Mouse (Mus musculus) CH12F3 (cell line): ENCODE data around the gene Myo9a.
"Not testable (repeated sequence)": the region's sequence is repeated elsewhere in the genome, so short reads cannot be mapped to it uniquely, and the experiment has no call there.

Source experiments
- in situ Hi-C: fragments of 300-500 bp; cut with MboI; formaldehyde crosslinking; loops from 2 replicates; pipeline ENCODE4 v1.14.3; 2020; ENCODE audit warnings: low sequenced_read_pairs

Gene Myo9a

DNA sequence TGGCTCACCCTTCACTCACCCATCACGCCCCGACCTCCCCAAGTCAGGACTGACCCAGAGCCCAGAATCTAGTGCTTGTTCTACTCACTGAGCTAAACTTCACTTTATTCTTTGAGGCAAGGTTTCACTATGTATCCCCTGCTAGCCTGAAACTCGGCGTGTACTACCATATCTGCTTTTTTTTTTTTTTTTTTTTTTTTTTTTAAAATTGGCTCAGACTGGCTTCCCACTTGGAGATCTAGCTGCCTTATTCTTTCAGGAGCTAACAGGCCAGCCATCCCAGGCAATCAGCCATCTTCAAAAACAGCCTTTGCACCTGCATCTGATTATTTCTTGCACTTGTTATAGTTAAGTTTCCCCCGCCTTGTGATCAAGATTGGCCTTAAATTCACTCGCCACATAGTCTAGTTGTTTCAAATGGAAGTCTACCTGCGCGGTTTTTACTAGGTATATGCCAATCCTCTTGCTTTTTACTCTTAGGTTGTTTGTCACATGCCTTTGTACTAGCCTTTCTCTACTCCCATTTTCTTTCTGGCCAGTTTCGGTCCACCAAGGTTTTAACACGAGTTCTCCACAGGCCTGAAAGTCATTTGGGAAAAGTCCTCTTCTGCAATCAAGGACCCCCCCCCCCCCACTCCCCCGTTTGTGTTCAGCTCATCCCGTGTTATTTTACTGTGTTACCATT lies 973 bp upstream of the Myo9a start:
- in situ Hi-C loops, result no loop called here

DNA sequence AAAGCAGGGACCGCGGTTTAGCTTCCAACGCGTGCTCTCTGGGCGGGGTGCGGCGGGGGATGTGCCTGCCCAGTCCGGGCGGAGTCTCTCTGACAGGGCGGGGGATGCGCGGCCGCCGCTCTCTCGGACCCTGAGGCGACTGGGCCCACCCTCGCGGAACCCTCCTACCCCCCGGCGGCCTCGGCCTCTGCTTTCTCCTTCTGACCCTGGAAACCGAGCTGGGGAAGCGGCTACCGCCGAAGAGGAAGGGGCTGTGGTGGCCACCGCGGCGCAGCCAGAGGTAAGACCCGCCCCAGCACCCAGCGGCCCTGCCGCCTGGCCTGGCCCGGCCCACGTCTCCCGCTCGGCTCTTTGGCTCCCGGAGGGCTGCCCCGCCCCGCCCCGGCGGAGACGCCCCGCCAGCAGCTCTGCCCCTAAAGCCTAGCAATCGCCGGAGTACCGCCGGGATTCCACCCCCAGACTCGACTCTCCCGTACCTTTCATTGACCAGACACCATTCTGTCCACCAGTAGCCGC lies 428 bp downstream of the Myo9a start:
- in situ Hi-C loops, result no loop called here

DNA sequence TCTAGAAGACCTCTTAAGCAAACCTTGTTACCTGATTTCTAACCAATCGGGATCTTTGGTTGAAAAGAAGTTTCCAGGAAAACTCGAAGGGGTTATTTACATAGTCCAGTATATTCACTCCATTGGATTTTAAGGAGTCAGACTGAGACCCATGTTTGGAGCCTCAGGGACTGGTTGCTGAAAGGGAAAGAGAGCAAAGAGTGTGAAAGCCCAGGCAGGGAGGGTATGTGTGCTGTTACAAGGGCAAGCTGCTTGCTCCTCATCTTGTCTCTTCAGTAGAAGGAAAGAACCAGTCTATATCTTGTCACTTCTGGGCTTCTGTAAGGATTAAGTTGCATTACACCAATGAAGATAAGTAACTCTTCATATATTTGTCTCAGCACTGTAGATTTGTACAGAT lies 1.3 kb downstream of the Myo9a start:
- in situ Hi-C loops, result no loop called here

DNA sequence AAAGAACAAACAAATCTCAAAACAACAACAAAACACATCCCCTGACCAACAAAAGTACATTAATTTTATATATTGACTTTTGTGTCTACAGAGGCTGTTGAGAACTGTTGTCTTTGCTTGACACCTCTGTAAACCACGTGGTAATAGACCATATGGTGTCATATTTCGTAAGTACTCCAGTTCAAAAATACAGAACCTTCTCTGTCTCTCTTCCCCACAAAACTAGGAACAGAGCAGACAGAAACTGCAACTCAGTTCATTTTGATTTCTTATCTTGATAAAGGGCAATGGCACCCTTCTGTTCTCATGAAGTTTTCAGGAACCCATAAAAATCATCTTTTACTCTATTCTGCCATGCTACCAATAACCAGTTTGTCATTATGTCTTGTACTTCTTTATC lies 4.5 kb downstream of the Myo9a start:
- in situ Hi-C loops, result no loop called here

DNA sequence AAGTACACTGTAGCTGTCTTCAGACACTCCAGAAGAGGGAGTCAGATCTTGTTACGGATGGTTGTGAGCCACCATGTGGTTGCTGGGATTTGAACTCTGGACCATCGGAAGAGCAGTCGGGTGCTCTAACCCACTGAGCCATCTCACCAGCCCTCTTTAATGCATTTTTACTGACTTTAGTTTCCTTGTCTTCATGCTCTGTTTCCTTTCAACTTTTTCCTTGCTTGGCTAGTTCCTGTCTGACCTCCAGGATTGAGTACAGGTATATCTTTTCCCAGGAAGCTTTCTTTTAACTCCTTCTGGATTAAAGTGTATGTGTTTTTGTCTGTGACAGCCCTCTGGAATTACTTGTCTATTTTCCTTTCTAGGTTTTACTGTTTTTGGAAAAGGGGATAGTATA lies 6.3 kb downstream of the Myo9a start:
- in situ Hi-C loops, result not testable (repeated sequence)

DNA sequence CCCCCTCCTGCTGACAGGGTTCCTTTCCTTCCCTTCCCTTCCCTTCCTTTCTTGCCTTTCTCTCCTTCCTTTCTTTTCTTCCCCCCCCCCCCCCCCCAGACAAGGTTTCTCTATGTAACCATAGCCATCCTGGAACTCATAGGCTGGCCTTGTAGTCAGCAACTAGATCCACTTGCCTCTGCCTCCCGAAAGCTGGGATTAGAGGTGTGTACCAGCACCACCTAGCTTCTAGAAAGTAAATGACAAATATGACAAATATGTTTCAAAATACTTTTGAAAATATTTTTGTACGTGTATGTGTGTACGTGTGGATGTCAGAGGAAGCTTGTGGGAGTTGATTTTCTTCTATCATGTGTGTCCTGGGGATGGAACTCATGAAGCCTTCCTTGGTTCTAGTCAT lies 9.8 kb downstream of the Myo9a start:
- in situ Hi-C loops, result no loop called here

DNA sequence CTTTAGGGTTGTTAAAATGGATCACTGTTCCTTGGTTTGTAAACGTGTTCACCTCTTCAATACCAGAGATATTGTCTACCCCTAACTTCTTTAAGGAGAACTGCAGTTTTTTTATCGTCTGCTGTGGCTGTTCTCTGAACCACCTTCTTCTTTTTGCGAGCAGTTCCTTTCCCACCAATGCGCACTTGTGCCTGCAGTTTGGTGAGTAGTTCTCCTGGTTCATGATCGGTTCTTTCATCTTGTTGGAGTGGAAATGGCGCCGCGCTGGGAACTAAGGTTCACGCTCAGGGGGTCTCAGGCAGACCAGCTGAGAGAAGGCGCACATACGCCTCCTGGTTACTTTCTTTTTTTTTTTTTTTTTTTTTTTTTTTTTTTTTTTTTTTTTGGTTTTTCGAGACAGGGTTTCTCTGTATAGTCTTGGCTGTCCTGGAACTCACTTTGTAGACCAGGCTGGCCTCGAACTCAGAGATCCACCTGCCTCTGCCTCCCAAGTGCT lies 16.3 kb downstream of the Myo9a start:
- in situ Hi-C loops, result not testable (repeated sequence)

DNA sequence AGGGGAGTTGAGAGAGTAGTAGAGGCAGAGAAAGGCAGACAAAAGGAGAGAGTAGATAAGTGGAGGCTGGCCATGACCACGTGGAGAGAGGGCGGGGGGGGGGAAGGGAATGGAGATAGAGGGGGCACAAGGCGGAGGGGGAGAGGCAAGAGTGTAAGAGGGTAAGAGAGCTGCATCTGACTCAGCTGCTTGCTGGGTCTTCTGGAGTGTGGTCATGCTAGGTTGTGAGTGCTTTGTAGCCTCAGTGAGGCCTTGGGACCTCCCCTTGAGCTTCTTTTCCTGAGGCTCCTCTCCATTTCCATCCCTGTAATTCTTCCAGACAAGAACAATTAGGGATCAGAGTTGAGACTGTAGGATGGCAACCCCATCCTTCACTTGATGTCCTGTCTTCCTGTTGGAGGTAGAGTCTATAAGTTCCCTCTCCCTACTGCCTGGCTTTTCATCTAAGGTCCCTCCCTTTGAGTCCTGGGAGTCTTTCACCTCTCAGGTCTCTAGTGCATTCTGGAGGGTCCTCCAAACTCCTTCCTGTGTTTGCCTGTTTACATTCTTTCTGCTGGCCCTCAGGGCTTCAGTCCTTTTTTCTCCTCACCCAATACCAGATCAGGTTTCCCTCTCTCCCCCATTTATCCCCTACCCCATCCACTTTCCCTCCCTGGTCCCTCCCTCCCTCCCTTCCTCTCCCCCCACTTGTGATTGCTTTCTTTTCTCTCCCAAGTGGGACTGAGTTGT lies 55.5 kb downstream of the Myo9a start:
- in situ Hi-C loops, result not testable (repeated sequence)

DNA sequence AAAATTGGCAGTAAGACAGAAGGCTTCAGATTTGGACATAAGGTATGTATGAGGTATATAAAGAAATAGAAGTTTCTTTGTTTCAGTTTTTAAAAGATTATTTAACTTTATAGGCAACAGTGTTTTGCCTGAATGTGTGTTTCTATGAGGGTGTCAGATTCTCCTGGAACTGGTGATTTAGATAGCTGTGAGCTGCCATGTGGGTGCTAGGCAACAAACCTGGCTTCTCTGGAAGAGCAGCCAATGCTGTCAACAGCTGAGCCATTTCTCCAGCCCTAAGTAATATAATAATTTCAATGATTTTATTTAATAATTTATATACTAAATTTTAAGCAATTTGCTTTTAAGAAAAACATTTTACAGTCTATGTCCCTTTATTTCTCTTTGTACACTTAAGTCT lies 133.9 kb downstream of the Myo9a start:
- in situ Hi-C loops, result no loop called here

DNA sequence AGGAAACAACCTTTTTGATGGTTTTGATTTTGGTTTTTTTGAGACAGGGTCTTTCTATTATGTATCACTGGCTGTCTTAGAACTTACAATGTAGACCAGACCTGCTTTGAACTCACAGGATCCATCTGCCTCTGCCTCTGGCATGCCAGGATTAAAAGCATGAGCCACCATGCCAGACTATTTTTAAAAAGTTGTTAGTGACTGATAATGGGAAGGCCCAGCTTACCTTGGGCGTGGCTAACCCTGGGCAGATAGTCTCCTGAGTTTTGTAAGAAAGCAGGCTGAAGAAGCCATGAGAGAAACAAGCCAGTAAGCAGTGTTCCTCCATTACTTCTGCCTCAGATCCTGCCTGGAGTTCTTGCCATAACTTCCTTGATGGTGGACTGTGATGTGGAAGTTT lies 152.7 kb downstream of the Myo9a start:
- in situ Hi-C loops, result no loop called here

DNA sequence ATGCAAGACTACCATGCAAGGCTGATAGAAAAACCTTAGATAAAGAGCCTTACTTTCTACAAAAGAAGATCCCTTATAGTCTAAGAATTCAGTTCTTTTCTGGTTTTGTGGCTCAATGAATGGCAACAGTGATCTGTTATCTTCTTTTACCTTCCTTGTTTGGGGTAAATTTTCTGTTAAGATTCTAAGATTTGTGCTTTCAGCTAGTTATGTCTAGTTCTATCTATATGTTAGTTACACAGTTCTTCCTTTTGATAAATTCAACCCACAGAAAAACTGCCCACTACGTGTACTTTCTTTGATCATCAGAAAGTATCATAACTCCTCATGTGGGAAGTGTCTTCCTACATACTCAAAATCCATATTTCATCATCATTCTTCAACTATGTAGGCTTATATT lies 164.1 kb downstream of the Myo9a start:
- in situ Hi-C loops, result no loop called here

DNA sequence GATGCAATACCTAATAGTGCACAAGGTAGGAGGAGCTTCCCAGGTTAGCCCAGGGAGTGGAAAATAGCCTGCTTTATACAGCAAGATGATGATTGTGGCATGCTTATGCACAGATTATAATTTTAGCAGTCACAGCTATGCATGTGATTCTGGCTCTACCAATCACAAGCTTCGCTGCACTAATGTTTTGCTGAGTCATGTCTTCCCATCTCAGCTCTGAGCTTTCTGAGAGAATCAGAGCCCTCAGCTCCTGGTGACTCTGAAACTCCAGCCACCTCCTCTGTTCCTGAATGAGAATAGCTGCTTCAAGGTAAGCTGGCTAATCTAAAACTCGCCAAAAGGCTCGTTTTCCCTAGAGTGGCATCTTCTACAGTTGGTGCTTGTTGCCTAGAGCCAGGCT lies 179.6 kb downstream of the Myo9a start:
- in situ Hi-C loops, result no loop called here

DNA sequence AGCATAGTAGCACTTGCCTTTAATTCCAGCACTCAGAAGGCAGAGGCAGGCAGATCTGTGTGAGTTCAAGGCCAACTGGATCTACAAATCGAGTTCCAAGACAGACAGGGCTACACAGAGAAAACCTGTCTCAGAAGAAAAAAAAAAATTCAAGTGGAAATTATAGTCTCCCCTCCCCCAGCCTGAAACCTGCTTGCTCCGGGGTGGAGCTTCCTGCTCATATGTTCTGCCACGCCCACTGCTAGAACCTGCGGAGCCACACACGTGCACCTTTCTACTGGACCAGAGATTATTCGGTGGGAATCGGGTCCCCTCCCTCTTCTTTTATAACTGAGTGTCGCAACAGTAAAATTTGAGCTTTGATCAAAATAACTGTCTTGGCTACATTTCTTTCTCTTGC lies 185.2 kb downstream of the Myo9a start:
- in situ Hi-C loops, result not testable (repeated sequence)

DNA sequence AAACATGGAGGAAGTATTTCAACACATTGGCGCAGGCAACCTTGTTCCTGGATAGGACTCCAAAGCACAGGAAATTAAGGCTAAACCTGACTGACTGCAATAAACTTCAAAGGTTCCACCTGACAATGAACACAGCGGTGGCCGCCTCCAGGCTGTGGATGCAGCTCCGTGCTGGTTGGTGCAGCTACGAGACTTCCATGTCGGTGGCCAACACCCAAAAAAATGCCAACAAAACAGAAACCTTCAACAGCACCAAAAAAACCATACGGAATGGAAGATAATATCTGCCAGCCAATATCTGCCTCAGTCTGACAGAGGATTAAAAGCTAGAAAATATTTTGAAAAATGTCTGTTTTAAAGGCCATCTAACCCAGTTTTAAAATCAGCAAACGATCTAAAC lies 187.8 kb downstream of the Myo9a start:
- in situ Hi-C loops, result no loop called here

DNA sequence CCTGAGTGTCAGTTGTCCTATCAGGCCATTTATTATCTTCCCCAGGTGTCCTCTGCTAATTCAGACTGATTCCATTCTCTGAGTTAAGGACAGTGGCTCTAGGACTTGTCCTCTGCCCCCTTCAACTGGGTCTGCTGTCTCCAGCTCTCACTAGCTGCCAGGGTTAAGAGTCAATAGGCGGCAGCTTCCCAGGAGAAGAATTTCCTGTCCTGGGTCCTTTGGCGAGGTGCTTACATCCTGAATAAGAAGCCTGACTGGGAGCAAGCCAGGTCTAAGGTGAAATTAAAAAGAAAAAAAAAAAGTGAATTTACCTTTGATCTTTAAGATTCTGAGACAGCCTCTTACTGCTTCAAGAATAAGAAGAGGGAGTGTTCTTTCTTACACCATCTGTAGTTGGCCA lies 189.0 kb downstream of the Myo9a start:
- in situ Hi-C loops, result no loop called here

DNA sequence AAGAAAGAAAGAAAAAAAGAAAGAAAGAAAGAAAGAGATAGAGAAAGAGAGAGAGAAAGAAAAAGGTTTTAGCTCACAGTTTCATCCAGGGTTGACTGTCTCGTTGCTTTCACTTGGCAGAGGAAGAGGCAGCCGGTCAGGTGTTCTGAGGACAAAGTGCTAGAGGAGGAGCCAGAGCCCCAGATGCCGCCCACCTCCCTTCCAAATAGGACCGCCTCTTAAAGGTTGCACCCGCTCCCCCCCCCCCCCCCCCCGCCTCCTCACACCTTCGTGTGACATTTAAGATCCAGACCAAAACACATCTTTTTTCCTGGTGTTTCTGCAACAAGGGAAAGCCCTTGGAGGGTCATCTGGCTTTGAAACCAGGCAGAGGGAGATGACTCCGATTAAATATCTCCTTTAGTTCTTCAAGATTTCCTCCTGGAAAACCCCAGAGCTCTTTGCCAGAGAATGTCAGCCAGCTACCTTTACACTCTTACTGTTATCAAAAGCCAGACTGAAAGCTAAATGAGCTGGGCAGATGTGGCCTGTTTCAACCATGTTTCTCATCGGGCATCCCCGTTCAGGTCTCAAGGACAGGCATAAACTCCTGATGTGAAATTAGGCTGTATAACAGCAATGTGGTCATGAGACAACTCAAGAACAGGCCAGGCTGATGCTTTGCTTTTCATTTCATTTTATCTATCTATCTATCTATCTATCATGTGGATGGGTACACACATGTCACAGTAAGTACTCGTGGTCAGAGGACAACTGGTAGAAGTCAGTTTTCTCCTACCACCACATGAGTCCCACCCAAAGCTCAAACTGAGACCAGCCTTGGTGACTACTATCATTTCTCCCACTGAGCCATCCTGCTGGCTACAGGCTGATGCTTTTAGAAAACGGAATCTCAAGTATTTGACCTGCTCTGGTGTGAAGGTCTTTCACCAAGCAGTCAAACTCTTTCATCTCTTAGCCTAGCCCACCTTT lies 190.5 kb downstream of the Myo9a start:
- in situ Hi-C loops, result no loop called here

DNA sequence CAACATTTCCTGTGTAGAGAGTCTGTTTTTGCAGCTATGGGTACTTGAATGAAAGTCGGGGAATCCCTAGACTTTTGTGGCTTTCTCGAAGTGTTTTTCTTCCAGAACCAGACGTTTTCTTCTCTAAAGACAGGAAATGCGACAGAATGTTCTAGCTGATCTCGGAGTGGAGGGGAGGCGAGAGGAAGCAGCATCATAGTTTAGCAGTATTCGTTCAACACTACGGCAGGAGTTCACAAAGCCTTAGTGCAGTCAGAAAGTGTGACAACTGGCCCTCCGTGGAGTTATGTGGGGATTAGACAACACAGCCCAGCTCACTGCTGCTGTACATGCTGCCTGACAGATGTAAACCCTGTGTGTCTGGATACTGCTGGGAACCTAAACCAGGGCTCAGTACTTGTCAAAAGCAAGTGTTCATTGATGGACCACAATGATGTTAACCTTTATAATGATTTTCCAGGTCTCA lies 191.2 kb downstream of the Myo9a start:
- in situ Hi-C loops, result no loop called here

DNA sequence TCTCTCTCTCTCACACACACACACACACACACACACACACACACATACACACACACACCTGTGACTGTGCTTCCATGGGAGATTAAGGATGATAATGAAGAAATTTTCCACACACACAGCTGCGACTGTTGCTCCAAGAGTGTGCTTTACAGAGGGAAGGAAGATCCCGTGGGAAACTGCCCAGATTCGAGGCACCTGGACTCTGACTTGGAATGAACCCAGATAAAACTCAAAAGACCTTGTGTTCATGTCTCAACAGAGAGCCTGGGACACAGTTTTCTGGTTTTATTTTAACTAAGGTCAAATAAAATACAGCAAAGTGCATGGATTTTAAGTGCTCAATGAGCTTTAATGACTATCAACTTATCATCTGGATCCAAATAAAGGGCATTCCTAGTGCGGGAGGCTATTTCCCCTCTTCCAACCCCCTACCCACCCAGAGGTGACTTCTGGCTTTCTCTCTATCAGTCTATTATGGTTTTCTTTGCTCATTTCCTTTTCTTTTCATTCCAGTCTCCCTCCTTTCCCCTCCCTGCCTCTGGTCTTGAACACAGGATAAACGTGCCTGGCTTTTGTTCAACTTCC lies 191.9 kb downstream of the Myo9a start:
- in situ Hi-C loops, result no loop called here

DNA sequence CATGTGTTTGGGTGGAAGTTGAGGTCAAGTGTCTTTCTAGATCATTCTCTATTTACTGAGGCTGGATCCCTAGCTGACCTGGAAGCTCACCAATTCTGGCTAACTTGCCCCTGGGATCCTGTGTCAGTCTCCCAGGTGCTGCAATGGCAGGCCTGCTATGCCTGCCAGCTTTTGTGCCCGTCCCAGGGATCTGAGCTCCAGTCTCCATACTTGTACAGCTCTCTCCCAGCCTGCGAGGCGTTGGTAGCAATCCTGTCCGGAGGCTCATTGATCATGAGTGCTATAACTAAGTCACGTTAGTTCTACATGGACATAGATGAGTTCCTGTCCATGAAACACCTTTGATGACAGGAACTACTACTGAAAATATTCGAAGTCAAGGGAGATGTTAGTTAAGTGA lies 193.1 kb downstream of the Myo9a start:
- in situ Hi-C loops, result no loop called here

DNA sequence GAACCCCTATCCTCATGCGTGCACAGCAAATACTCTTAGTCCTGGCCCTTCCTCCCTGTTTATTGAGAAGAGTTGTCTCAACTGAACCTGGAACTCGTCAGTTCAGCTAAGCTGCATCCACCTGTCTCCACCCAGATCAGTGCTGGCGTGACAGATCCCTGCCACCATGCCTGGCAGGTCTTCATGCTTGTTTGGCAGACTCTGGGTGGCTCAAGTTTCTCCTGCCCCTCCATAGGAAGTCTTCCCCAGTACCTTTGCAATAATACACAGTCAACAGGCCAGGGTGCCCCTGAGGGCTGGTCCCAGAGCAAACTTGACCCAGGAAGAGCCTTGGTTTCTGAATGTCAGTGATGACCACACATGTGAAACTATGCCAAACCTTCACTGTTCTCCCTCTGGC lies 194.5 kb downstream of the Myo9a start:
- in situ Hi-C loops, result no loop called here

DNA sequence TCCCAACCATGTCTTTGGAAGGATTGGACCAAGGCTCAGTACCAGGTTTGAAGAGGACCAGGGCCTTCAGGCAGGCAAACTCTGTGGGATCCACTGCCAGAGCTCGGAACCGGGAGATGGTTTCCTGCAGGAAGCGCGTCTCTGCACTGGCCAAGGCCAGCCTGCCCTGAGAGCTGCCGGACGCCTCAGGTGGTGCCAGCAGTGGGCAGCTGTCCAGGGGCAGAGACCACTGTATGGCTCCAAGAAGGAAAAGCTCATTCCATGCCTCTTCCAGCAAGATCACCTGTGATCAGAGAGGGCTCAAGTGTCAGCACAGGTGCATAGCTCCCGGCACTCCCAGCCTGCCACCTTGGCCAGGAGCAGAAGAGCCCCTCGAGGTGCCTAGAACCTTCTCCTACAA lies 196.6 kb downstream of the Myo9a start:
- in situ Hi-C loops, result no loop called here
